Mouse (Mus musculus) liver, postnatal 0 days (tissue): ENCODE measurements around the gene Tmem117.

Source experiments
- CTCF ChIP-seq: sonication (generic); IDR thresholded peaks from 2 replicates; pipeline ENCODE4 v1.5.1; 2016; ENCODE audit warnings: antibody characterized with exemption, low read depth
- EP300 ChIP-seq: IDR thresholded peaks from 2 replicates; pipeline ENCODE4 v1.6.1; 2016; ENCODE audit warnings: antibody characterized with exemption, low read depth, mild to moderate bottlenecking

GRCm38 (mm10) chr15:94861173-94861572 lies 232.1 kb downstream of the Tmem117 start:
- TF ChIP-seq CTCF (no peak), EP300 (no peak)
